ENCODE assay signal across 15 mouse cellular contexts in the genomic region with DNA sequence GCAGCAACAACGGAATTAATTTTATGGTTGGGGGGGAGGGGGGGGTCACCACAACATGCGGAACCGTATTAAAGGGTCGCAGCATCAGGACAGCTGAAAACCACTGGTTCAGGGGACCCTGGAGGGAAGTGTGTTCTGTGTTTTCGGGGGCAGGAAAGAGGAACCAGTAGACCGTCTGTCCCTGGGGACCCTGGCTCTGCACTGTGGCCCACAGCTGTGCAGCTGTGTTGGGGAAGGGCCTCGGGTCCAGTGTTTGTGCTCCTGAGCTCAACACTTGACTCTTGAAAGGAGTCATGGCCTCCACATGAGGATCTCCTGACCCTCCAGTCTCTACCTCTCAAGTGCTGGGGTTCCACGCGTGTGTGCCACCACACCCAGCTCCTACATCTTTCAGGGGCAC.
DNase-seq lines count a peak whose midpoint lies in the region; ATAC-seq and TF ChIP-seq lines count a peak whose summit lies in the region.
"Had no signal": no experiment of that assay in that cellular context is flagged by ENCODE, and none has a peak within 500 bp of the region (broad histone marks: within the 10 kb centered on the region; RNA-seq: fewer than 3 reads in every experiment).

No protein-coding gene starts in this region.

- TF ChIP-seq CTCF in bone marrow macrophage, adult 2 months (IDR thresholded peaks at IDR 0.05; ENCODE audit: low read depth, low read length), result 0 out of 2 replicates have a peak, but pooled peaks have one; percentile 4

- H3K27ac ChIP-seq in liver, embryonic 12.5 days, result peak overlapping the region; percentile 18; the same call in 1 of the 2 replicates
- no peak overlapping the region for H3K27ac ChIP-seq in bone marrow macrophage, adult 2 months (ENCODE audit: insufficient read depth, low read depth, low read length)
- peak overlapping the region; percentile 38 for H3K27ac ChIP-seq in liver, embryonic 15.5 days (replicated peaks)
- H3K27ac ChIP-seq: forebrain, embryonic 13.5 days; heart, embryonic 15.5 days; midbrain, embryonic 12.5 days; stomach, postnatal 0 days had no signal

- no peak for ATAC-seq in liver, embryonic 12.5 days
- ATAC-seq in liver, embryonic 15.5 days (ENCODE audit: insufficient read depth), result no peak
- ATAC-seq: forebrain, embryonic 13.5 days had no signal

- no peaks in the 10 kb centered on the region for H3K36me3 ChIP-seq in liver, embryonic 12.5 days
- no peaks in the 10 kb centered on the region for H3K36me3 ChIP-seq in liver, embryonic 15.5 days (replicated peaks)
- H3K36me3 ChIP-seq: heart, embryonic 15.5 days; midbrain, embryonic 12.5 days had no signal

- peaks cover 73% of the 10 kb centered on the region for H3K4me1 ChIP-seq in liver, embryonic 12.5 days
- H3K4me1 ChIP-seq in bone marrow macrophage, adult 2 months (ENCODE audit: control insufficient read depth, insufficient read depth, low read length), result peaks cover 12% of the 10 kb centered on the region
- peaks cover 76% of the 10 kb centered on the region for H3K4me1 ChIP-seq in liver, embryonic 15.5 days (replicated peaks)

- H3K9ac ChIP-seq in liver, embryonic 12.5 days, result 0 out of 2 replicates have a peak overlapping the region, but pooled peaks have one; percentile 3
- H3K9ac ChIP-seq in liver, embryonic 15.5 days, result no peak overlapping the region
- H3K9ac ChIP-seq: forebrain, embryonic 13.5 days; heart, embryonic 15.5 days; midbrain, embryonic 12.5 days had no signal

- WGBS in liver, embryonic 12.5 days (ENCODE audit: insufficient replicate concordance), result 51% methylated on average over 9 of the region's 9 CpGs
- 39% methylated on average over 9 of the region's 9 CpGs for WGBS in liver, embryonic 15.5 days (ENCODE audit: insufficient replicate concordance)

- H3K4me3 ChIP-seq in liver, embryonic 12.5 days, result no peak overlapping the region
- H3K4me3 ChIP-seq in bone marrow macrophage, adult 2 months (ENCODE audit: insufficient read depth, low read length), result no peak overlapping the region
- H3K4me3 ChIP-seq in liver, embryonic 15.5 days (replicated peaks), result no peak overlapping the region
- H3K4me3 ChIP-seq: forebrain, embryonic 13.5 days; heart, embryonic 15.5 days; midbrain, embryonic 12.5 days had no signal

- TF ChIP-seq POLR2A in bone marrow macrophage, adult 2 months (IDR thresholded peaks at IDR 0.05; ENCODE audit: borderline replicate concordance, low read depth, low read length), result no peak

- DNase-seq in liver, result no peak
- DNase-seq in spleen, postnatal 14 days (ENCODE audit: low spot score in 2 of 2), result peak; percentile 58 to 71
- DNase-seq in retina, postnatal 1 day, result no peak
- DNase-seq in left cerebral cortex, adult 18-20 months (ENCODE audit: low spot score in 2 of 2), result no peak
- DNase-seq: adrenal gland, postnatal 36 days; cerebellum, adult 2 months; kidney, adult 11 months; lung, adult 2 months had no signal

- peaks cover 9% of the 10 kb centered on the region; the same call in 1 of the 2 replicates for H3K27me3 ChIP-seq in liver, embryonic 12.5 days (replicated peaks)
- no peaks in the 10 kb centered on the region; the same call in 1 of the 2 replicates for H3K27me3 ChIP-seq in liver, embryonic 15.5 days
- H3K27me3 ChIP-seq: heart, embryonic 15.5 days had no signal

- no peak overlapping the region for H3K4me2 ChIP-seq in liver, embryonic 12.5 days
- H3K4me2 ChIP-seq in liver, embryonic 15.5 days, result no peak overlapping the region
- H3K4me2 ChIP-seq: forebrain, embryonic 13.5 days; heart, embryonic 15.5 days; midbrain, embryonic 12.5 days had no signal

- H3K9me3 ChIP-seq in liver, embryonic 12.5 days (replicated peaks), result no peaks in the 10 kb centered on the region
- no peaks in the 10 kb centered on the region for H3K9me3 ChIP-seq in liver, embryonic 15.5 days (replicated peaks)
- H3K9me3 ChIP-seq: forebrain, embryonic 13.5 days; heart, embryonic 15.5 days; midbrain, embryonic 12.5 days had no signal

Comparison
In these comparisons a context has a peak if more than half of its experiments do, and no peak if none do; other contexts are left out.
1. DNase-seq: peak in spleen, postnatal 14 days (2 of 2); none in liver (single experiment), retina, postnatal 1 day (single experiment) and left cerebral cortex, adult 18-20 months (0 of 2).